In the genomic region with DNA sequence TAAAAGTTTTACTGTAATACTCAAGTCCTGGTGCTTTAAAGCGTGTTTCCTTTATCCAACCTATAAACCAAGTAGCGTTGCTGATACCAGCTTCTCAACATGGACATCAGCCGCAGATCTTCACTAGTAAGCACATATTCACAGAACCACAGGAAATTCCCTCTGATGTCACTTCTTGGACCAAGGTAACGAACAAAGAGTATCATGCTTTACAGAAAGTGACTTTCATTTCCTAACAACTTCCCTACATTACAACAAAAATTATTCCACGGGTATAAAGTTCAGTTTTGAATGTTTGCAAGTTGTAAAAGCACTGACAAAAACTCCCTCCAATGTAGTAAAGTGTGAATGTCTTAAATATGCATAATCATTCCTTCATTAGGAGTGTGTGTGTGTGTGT, we compare ENCODE assay signal across 12 mouse cellular contexts. TPM values are rescaled to one million over a fixed set of nuclear protein-coding genes. Genes with fewer than 3 reads are reported as not detected.
A peak's percentile ranks its signal among the peaks of the same experiment; 100 is the strongest.
DNase-seq lines count a peak whose midpoint lies in the region; ATAC-seq and TF ChIP-seq lines count a peak whose summit lies in the region.
"Had no signal": no experiment of that assay in that cellular context is flagged by ENCODE, and none has a peak within 500 bp of the region (broad histone marks: within the 10 kb centered on the region; RNA-seq: fewer than 3 reads in every experiment).

No protein-coding gene starts in this region.

- H3K27me3 ChIP-seq in kidney, postnatal 0 days (ENCODE audit: insufficient read depth, low read length) = no peaks in the 10 kb centered on the region
- no peaks in the 10 kb centered on the region for H3K27me3 ChIP-seq in liver, embryonic 12.5 days (replicated peaks)
- H3K27me3 ChIP-seq: kidney, embryonic 15.5 days; liver, embryonic 15.5 days had no signal

- H3K27ac ChIP-seq in kidney, postnatal 0 days = no peak overlapping the region
- H3K27ac ChIP-seq in liver, embryonic 12.5 days = no peak overlapping the region
- H3K27ac ChIP-seq: kidney, embryonic 15.5 days; liver, embryonic 15.5 days had no signal

- DNase-seq in heart, adult 8-10 months (ENCODE audit: low spot score) = peak; percentile 40
- no peak for DNase-seq in heart, postnatal 10 days
- DNase-seq in kidney, postnatal 0 days (ENCODE audit: low spot score) = peak; percentile 14
- no peak for DNase-seq in kidney, adult 9 months
- DNase-seq in Muller cell, postnatal 12 days (ENCODE audit: inconsistent ontology term) = peak; percentile 5
- no peak for DNase-seq in embryo, embryonic 9.5 days (ENCODE audit: extremely low spot score)
- no peak for DNase-seq in adrenal gland, adult (ENCODE audit: inconsistent age in 2 of 2, low spot score in 1 of 2)
- DNase-seq: B cell, adult 2 months; cerebellum, adult 8-10 months had no signal

- 76% methylated on average over 5 of the region's 5 CpGs for WGBS in kidney, postnatal 0 days
- WGBS in liver, embryonic 12.5 days (ENCODE audit: insufficient replicate concordance) = 71% methylated on average over 5 of the region's 5 CpGs

- no peak for TF ChIP-seq CTCF in kidney, postnatal 0 days (IDR thresholded peaks at IDR 0.05; ENCODE audit: low read depth)

- H3K4me1 ChIP-seq in kidney, postnatal 0 days (replicated peaks; ENCODE audit: insufficient read depth, low read length) = no peaks in the 10 kb centered on the region
- peaks cover 17% of the 10 kb centered on the region for H3K4me1 ChIP-seq in liver, embryonic 12.5 days

- no peaks in the 10 kb centered on the region for H3K9me3 ChIP-seq in kidney, postnatal 0 days (replicated peaks; ENCODE audit: low read length)
- H3K9me3 ChIP-seq in liver, embryonic 12.5 days (replicated peaks) = no peaks in the 10 kb centered on the region
- H3K9me3 ChIP-seq: kidney, embryonic 15.5 days; liver, embryonic 15.5 days had no signal

- intact Hi-C loops in heart, postnatal 10 days (cut with DNase I) = no loop called here

- no peak overlapping the region for H3K9ac ChIP-seq in kidney, postnatal 0 days (ENCODE audit: low read depth, low read length)
- peak overlapping the region; percentile 14; the same call in 1 of the 2 replicates for H3K9ac ChIP-seq in liver, embryonic 12.5 days
- H3K9ac ChIP-seq: kidney, embryonic 15.5 days; liver, embryonic 15.5 days had no signal

- H3K4me3 ChIP-seq in kidney, postnatal 0 days (replicated peaks; ENCODE audit: low read depth, low read length) = no peak overlapping the region
- H3K4me3 ChIP-seq in liver, embryonic 12.5 days = no peak overlapping the region
- H3K4me3 ChIP-seq: kidney, embryonic 15.5 days had no signal

- 0 out of 2 replicates have a peak overlapping the region, but pooled peaks have one; percentile 10 for H3K4me2 ChIP-seq in kidney, postnatal 0 days (ENCODE audit: low read length)
- H3K4me2 ChIP-seq in liver, embryonic 12.5 days = 0 out of 2 replicates have a peak overlapping the region, but pooled peaks have one; percentile 95

- H3K36me3 ChIP-seq in kidney, postnatal 0 days (ENCODE audit: insufficient read depth, low read length) = peaks cover 9% of the 10 kb centered on the region; the same call in 1 of the 2 replicates
- H3K36me3 ChIP-seq in liver, embryonic 12.5 days = peaks cover 38% of the 10 kb centered on the region

- no peak for ATAC-seq in kidney, postnatal 0 days (replicated peaks; ENCODE audit: low FRiP score, low read depth)
- no peak for ATAC-seq in liver, embryonic 12.5 days

RNA-seq across cellular contexts. Expression of a gene that starts 2.0 kb away (rescaled TPM):
- total RNA-seq in heart, adult 8-10 months (2022) = 1 to 10 TPM; 4.3 to 7.4 (median 5.6) TPM
- total RNA-seq in heart, postnatal 10 days (2021) = 10 to 100 TPM; 15.1 to 16.4 TPM
- polyA plus RNA-seq in kidney, postnatal 0 days (2015; fragmentation: Nextera tagmentation; extraction: Ambion mirVana) = 14.1 and 16.6 TPM in 2 replicates
- 12.6 and 13.9 TPM in 2 replicates for polyA plus RNA-seq in liver, embryonic 12.5 days (2016; fragmentation: Nextera tagmentation; extraction: Ambion mirVana)

RNA-seq across cellular contexts. Expression of a gene that starts 2.2 kb away (rescaled TPM):
- total RNA-seq in heart, adult 8-10 months (2022) = 10 to 100 TPM; 19.8 to 22.9 (median 21.7) TPM
- total RNA-seq in heart, postnatal 10 days (2021) = 10 to 100 TPM; 24.1 to 25.1 TPM
- polyA plus RNA-seq in kidney, postnatal 0 days (2015; fragmentation: Nextera tagmentation; extraction: Ambion mirVana) = 48.1 and 50.3 TPM in 2 replicates
- 14.0 and 14.8 TPM in 2 replicates for polyA plus RNA-seq in liver, embryonic 12.5 days (2016; fragmentation: Nextera tagmentation; extraction: Ambion mirVana)

RNA-seq across cellular contexts. Expression of a gene that starts 43.3 kb away (rescaled TPM):
- 1,000 to 10,000 TPM; 2,608 to 2,760 (median 2,679) TPM for total RNA-seq in heart, adult 8-10 months (2022)
- total RNA-seq in heart, postnatal 10 days (2021) = 1,000 to 10,000 TPM; 2,219 to 2,275 TPM
- 894 and 974 TPM in 2 replicates for polyA plus RNA-seq in kidney, postnatal 0 days (2015; fragmentation: Nextera tagmentation; extraction: Ambion mirVana)
- polyA plus RNA-seq in liver, embryonic 12.5 days (2016; fragmentation: Nextera tagmentation; extraction: Ambion mirVana) = 282 and 297 TPM in 2 replicates

Comparison
In these comparisons a context has a peak if more than half of its experiments do, and no peak if none do; other contexts are left out.
1. DNase-seq: peak in heart, adult 8-10 months (single experiment), kidney, postnatal 0 days (single experiment) and Muller cell, postnatal 12 days (single experiment); none in heart, postnatal 10 days (0 of 2), kidney, adult 9 months (single experiment), embryo, embryonic 9.5 days (single experiment) and adrenal gland, adult (0 of 2).